ENCODE assay signal across 8 mouse cellular contexts in genomic region chr1:80830196-80830794, GRCm38 (mm10).
A peak's percentile ranks its signal among the peaks of the same experiment; 100 is the strongest.
DNase-seq lines count a peak whose midpoint lies in the region; ATAC-seq lines count a peak whose summit lies in the region.

No protein-coding gene starts in this region.

- intact Hi-C loops in heart, postnatal 10 days (cut with DNase I) = loop anchor here (1.0 kb wide), 2 partner anchors 457 to 470 kb away; no protein-coding TSS in a partner anchor

- H3K27ac ChIP-seq in heart, embryonic 12.5 days (ENCODE audit: poor library complexity, severe bottlenecking) = no peak overlapping the region
- H3K27ac ChIP-seq in midbrain, embryonic 11.5 days (ENCODE audit: low read depth, low read length) = no peak overlapping the region
- H3K27ac ChIP-seq in midbrain, embryonic 10.5 days (replicated peaks) = no peak overlapping the region
- no peak overlapping the region for H3K27ac ChIP-seq in liver, embryonic 12.5 days

- H3K36me3 ChIP-seq in heart, embryonic 12.5 days = no peaks in the 10 kb centered on the region
- no peaks in the 10 kb centered on the region for H3K36me3 ChIP-seq in midbrain, embryonic 11.5 days (ENCODE audit: control insufficient read depth, insufficient read depth, low read length)
- H3K36me3 ChIP-seq in midbrain, embryonic 10.5 days = no peaks in the 10 kb centered on the region
- H3K36me3 ChIP-seq in liver, embryonic 12.5 days = no peaks in the 10 kb centered on the region

- ATAC-seq in heart, embryonic 12.5 days (ENCODE audit: insufficient number of reproducible peaks, low FRiP score) = no peak
- peak; percentile 55; the same call in 1 of the 2 replicates for ATAC-seq in midbrain, embryonic 11.5 days (ENCODE audit: low FRiP score)
- no peak for ATAC-seq in liver, embryonic 12.5 days

- no peaks in the 10 kb centered on the region for H3K9me3 ChIP-seq in heart, embryonic 12.5 days (replicated peaks)
- no peaks in the 10 kb centered on the region for H3K9me3 ChIP-seq in midbrain, embryonic 11.5 days (ENCODE audit: control insufficient read depth, low read length)
- H3K9me3 ChIP-seq in midbrain, embryonic 10.5 days (replicated peaks) = no peaks in the 10 kb centered on the region
- H3K9me3 ChIP-seq in liver, embryonic 12.5 days (replicated peaks) = no peaks in the 10 kb centered on the region

- H3K27me3 ChIP-seq in heart, embryonic 12.5 days (replicated peaks) = no peaks in the 10 kb centered on the region
- H3K27me3 ChIP-seq in midbrain, embryonic 11.5 days (ENCODE audit: control insufficient read depth, insufficient read depth, low read length) = no peaks in the 10 kb centered on the region
- no peaks in the 10 kb centered on the region for H3K27me3 ChIP-seq in midbrain, embryonic 10.5 days (ENCODE audit: low read depth, poor library complexity, severe bottlenecking)
- no peaks in the 10 kb centered on the region for H3K27me3 ChIP-seq in liver, embryonic 12.5 days (replicated peaks)

- no peak overlapping the region for H3K9ac ChIP-seq in heart, embryonic 12.5 days
- no peak overlapping the region for H3K9ac ChIP-seq in midbrain, embryonic 11.5 days (ENCODE audit: low read length)
- H3K9ac ChIP-seq in liver, embryonic 12.5 days = no peak overlapping the region

- H3K4me1 ChIP-seq in heart, embryonic 12.5 days (replicated peaks) = no peaks in the 10 kb centered on the region
- H3K4me1 ChIP-seq in midbrain, embryonic 11.5 days (ENCODE audit: control insufficient read depth, insufficient read depth, low read length) = no peaks in the 10 kb centered on the region
- H3K4me1 ChIP-seq in midbrain, embryonic 10.5 days = no peaks in the 10 kb centered on the region
- H3K4me1 ChIP-seq in liver, embryonic 12.5 days = no peaks in the 10 kb centered on the region

- peak; percentile 11 to 49 for DNase-seq in heart, postnatal 10 days
- DNase-seq in midbrain, embryonic 11.5 days (ENCODE audit: low spot score, missing footprints) = peak; percentile 84
- DNase-seq in midbrain, embryonic 10.5 days (ENCODE audit: low spot score) = no peak
- DNase-seq in cerebellum, postnatal 14 days = peak; percentile 64 to 78
- peak; percentile 34 for DNase-seq in naive thymus-derived CD4-positive, alpha-beta T cell, adult 2 months (ENCODE audit: low read depth)
- DNase-seq in spleen, postnatal 36 days (ENCODE audit: low spot score in 2 of 2) = no peak

- no peak overlapping the region for H3K4me3 ChIP-seq in heart, embryonic 12.5 days
- H3K4me3 ChIP-seq in midbrain, embryonic 11.5 days (ENCODE audit: low read depth, low read length) = no peak overlapping the region
- no peak overlapping the region for H3K4me3 ChIP-seq in midbrain, embryonic 10.5 days
- H3K4me3 ChIP-seq in liver, embryonic 12.5 days = no peak overlapping the region

- no peak overlapping the region for H3K4me2 ChIP-seq in heart, embryonic 12.5 days
- no peak overlapping the region for H3K4me2 ChIP-seq in midbrain, embryonic 11.5 days
- no peak overlapping the region for H3K4me2 ChIP-seq in liver, embryonic 12.5 days

Comparison
In these comparisons a context has a peak if more than half of its experiments do, and no peak if none do; other contexts are left out.
1. DNase-seq: peak in heart, postnatal 10 days (2 of 2), midbrain, embryonic 11.5 days (single experiment), cerebellum, postnatal 14 days (2 of 2) and naive thymus-derived CD4-positive, alpha-beta T cell, adult 2 months (single experiment); none in midbrain, embryonic 10.5 days (single experiment) and spleen, postnatal 36 days (0 of 2).